Mouse (Mus musculus) midbrain, postnatal 0 days (tissue): ENCODE results near the gene Pkp4. TPM values are rescaled to one million over a fixed set of nuclear protein-coding genes. Genes with fewer than 3 reads are reported as not detected.

Experiments
- ATAC-seq: fragments of 200-750 bp; cut with Nextera tagmentation; 2 replicates; pipeline ENCODE4 v1.8.0; 2017; ENCODE audit warnings: moderate number of reproducible peaks, mild to moderate bottlenecking, moderate TSS enrichment, moderate library complexity; ENCODE audit not compliant: low FRiP score
- DNase-seq: peaks from one replicate; pipeline ENCODE4 v3.0.0-alpha.2; 2015; ENCODE audit warnings: low spot score
- H3K27ac ChIP-seq: fragments of 300-500 bp; sonication (generic); 2 replicates; pipeline ENCODE4 v1.5.1; 2014; ENCODE audit warnings: low read depth, mild to moderate bottlenecking, low read length, mixed read lengths
- H3K27me3 ChIP-seq: fragments of 300-500 bp; sonication (generic); 2 replicates; pipeline ENCODE4 v1.6.1; 2014; ENCODE audit warnings: low read length, control low read depth, mixed read lengths; ENCODE audit not compliant: insufficient read depth
- H3K36me3 ChIP-seq: fragments of 300-500 bp; sonication (generic); 2 replicates; pipeline ENCODE4 v1.6.1; 2014; ENCODE audit warnings: low read length, control low read depth, mixed read lengths; ENCODE audit not compliant: insufficient read depth
- H3K4me1 ChIP-seq: fragments of 300-500 bp; sonication (generic); 2 replicates; pipeline ENCODE4 v1.6.1; 2014; ENCODE audit warnings: mild to moderate bottlenecking, control low read depth, antibody characterized with exemption, low read length, mixed read lengths; ENCODE audit not compliant: insufficient read depth
- H3K4me2 ChIP-seq: fragments of 300-500 bp; sonication (generic); 2 replicates; pipeline ENCODE4 v1.6.1; 2014; ENCODE audit warnings: low read depth, mild to moderate bottlenecking, low read length, mixed read lengths; ENCODE audit not compliant: poor library complexity, severe bottlenecking
- H3K4me3 ChIP-seq: fragments of 300-500 bp; sonication (generic); 2 replicates; pipeline ENCODE4 v1.5.1; 2014; ENCODE audit warnings: low read depth, mild to moderate bottlenecking, low read length, moderate library complexity
- H3K9ac ChIP-seq: fragments of 300-500 bp; sonication (generic); replicated peaks from 2 replicates; pipeline ENCODE4 v1.6.1; 2014; ENCODE audit warnings: mild to moderate bottlenecking, low read length, moderate library complexity, mixed read lengths; ENCODE audit not compliant: poor library complexity, severe bottlenecking
- H3K9me3 ChIP-seq: fragments of 300-500 bp; sonication (generic); 2 replicates; pipeline ENCODE4 v1.6.1; 2016; ENCODE audit warnings: low read length, control low read depth
- CTCF ChIP-seq: IDR thresholded peaks from 2 replicates; pipeline ENCODE4 v1.5.1; 2016; ENCODE audit warnings: antibody characterized with exemption, mild to moderate bottlenecking
- WGBS: fragments of 180-500 bp; shearing (Covaris S2); extraction: QIAGEN DNeasy Blood & Tissue Kit; methylation state at CpG from one replicate; pipeline ENCODE4 v1.1.7; 2014; 5-methylcytosine and 5-hydroxymethylcytosine counted together
- polyA plus RNA-seq: library from polyadenylated mRNA; unstranded; fragments of >200 nt; fragmentation: Nextera tagmentation; extraction: Ambion mirVana; gene quantifications from 2 replicates; pipeline ENCODE4 v1.2.1, GENCODE M21; 2015
- total RNA-seq: library from RNA; depleted of rRNA; stranded (reverse); fragments of >200 nt; gene quantifications from 2 replicates; pipeline ENCODE4 v1.2.3, GENCODE M21; 2014

Gene Pkp4
- total and polyA plus RNA-seq, 2 experiments from 2014 or later, result 21.6 to 105 TPM

GRCm38 (mm10) chr2:59327946-59328345 lies 167.3 kb downstream of the Pkp4 start:
- no peak overlapping the region for H3K4me2 ChIP-seq
- H3K4me1 ChIP-seq, result no peaks in the 10 kb centered on the region
- H3K9me3 ChIP-seq, result no peaks in the 10 kb centered on the region
- TF ChIP-seq CTCF, result no peak
- H3K9ac ChIP-seq, result no peak overlapping the region
- DNase-seq, result no peak
- H3K27ac ChIP-seq, result no peak overlapping the region
- H3K27me3 ChIP-seq, result no peaks in the 10 kb centered on the region
- no peak for ATAC-seq
- H3K36me3 ChIP-seq, result no peaks in the 10 kb centered on the region
- 93% methylated on average over 5 of the region's 5 CpGs for WGBS
- H3K4me3 ChIP-seq, result no peak overlapping the region

- no peak overlapping the region for H3K4me2 ChIP-seq
- H3K36me3 ChIP-seq, result no peaks in the 10 kb centered on the region
- DNase-seq (no peak), ATAC-seq (no peak)
- no peak overlapping the region for H3K9ac ChIP-seq
- H3K4me1 ChIP-seq, result no peaks in the 10 kb centered on the region
- no peaks in the 10 kb centered on the region for H3K9me3 ChIP-seq
- 89% methylated on average over 9 of the region's 9 CpGs for WGBS
- H3K27ac ChIP-seq, result no peak overlapping the region
- H3K4me3 ChIP-seq, result no peak overlapping the region
- H3K27me3 ChIP-seq, result no peaks in the 10 kb centered on the region
- TF ChIP-seq CTCF, result no peak
Measured at GRCm38 (mm10) chr2:59331093-59331492, 170.4 kb downstream of the Pkp4 start.

- 50% methylated on average over 4 of the region's 4 CpGs for WGBS
- DNase-seq (no peak), ATAC-seq (no peak)
- H3K4me1 ChIP-seq, result no peaks in the 10 kb centered on the region
- H3K27me3 ChIP-seq, result no peaks in the 10 kb centered on the region
- no peaks in the 10 kb centered on the region for H3K36me3 ChIP-seq
- no peak overlapping the region for H3K4me2 ChIP-seq
- no peak overlapping the region for H3K4me3 ChIP-seq
- no peak for TF ChIP-seq CTCF
- no peak overlapping the region for H3K9ac ChIP-seq
- no peaks in the 10 kb centered on the region for H3K9me3 ChIP-seq
- H3K27ac ChIP-seq, result no peak overlapping the region
Measured at GRCm38 (mm10) chr2:59332523-59332922, 171.9 kb downstream of the Pkp4 start.

DNA sequence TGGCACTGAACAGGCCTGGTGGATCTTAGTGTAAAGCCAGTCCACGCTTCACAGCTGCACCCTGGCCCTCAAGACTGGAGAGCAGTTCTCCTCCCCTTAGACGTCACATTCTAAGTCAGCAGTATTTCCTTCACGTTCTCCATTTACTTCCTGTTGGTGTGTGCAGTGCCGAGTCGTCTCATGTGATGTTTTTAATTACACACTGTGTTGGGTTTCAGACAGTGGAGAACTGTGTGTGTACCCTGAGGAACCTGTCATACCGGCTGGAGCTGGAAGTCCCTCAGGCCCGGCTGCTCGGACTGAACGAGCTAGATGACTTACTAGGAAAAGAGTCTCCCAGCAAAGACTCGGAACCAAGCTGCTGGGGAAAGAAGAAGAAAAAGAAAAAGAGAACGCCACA lies 177.9 kb downstream of the Pkp4 start:
- ATAC-seq, result no peak
- no peak overlapping the region for H3K9ac ChIP-seq
- peaks cover 14% of the 10 kb centered on the region; the same call in 1 of the 2 replicates for H3K36me3 ChIP-seq
- no peak for DNase-seq
- no peak overlapping the region for H3K27ac ChIP-seq
- no peak overlapping the region for H3K4me3 ChIP-seq
- no peaks in the 10 kb centered on the region for H3K4me1 ChIP-seq
- no peaks in the 10 kb centered on the region for H3K27me3 ChIP-seq
- no peak for TF ChIP-seq CTCF
- no peaks in the 10 kb centered on the region for H3K9me3 ChIP-seq
- H3K4me2 ChIP-seq, result no peak overlapping the region
- 81% methylated on average over 11 of the region's 11 CpGs for WGBS

- Histone ChIP-seq H3K4me2 (no peak overlapping the region), H3K27ac (no peak overlapping the region), H3K4me3 (no peak overlapping the region), H3K9me3 (no peaks in the 10 kb centered on the region), H3K4me1 (no peaks in the 10 kb centered on the region), H3K9ac (no peak overlapping the region), H3K36me3 (peaks cover 14% of the 10 kb centered on the region; the same call in 1 of the 2 replicates), H3K27me3 (no peaks in the 10 kb centered on the region)
- no peak for TF ChIP-seq CTCF
- WGBS, result 89% methylated on average over 8 of the region's 8 CpGs
- DNase-seq (no peak), ATAC-seq (no peak)
Measured at GRCm38 (mm10) chr2:59338926-59339325, 178.3 kb downstream of the Pkp4 start.

DNA sequence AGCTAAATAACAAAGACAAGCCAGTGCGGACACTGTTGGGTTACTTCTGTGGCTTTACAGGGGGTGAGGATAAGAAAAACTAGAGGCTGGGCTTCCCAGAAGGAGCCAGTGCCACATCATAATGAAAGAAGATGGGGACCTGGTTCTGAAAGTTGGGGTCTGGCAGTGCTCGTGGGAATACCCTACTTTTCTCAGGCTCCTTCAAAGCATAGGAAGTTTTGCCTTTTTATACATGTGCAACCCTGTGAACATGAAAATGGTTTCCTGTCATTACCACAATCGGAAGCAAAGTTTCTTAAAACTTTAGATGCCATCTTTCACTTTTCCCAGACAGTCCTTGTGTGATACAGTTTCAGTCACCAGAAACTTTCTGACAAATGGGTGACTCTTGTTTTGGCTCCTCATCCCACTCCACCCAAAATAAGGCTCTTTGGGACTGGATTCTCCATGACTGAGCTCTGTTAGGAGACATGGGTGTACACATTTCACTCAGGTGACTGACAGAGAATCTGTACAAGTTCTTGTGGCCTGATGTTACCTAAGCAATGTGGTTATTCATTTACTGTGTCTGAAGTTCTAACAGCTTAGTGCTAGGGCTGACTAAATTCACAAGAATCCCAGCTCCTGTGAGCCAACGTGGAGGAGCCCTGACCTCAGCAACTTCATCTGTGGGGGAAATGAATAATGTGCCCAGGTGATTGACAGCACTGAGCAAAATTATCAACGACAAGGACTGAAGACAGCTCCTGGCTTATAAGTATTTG lies 179.3 kb downstream of the Pkp4 start:
- H3K27ac ChIP-seq, result no peak overlapping the region
- no peak overlapping the region for H3K4me2 ChIP-seq
- H3K4me3 ChIP-seq, result no peak overlapping the region
- TF ChIP-seq CTCF, result no peak
- no peak overlapping the region for H3K9ac ChIP-seq
- H3K36me3 ChIP-seq, result peaks cover 18% of the 10 kb centered on the region; the same call in 1 of the 2 replicates
- H3K27me3 ChIP-seq, result no peaks in the 10 kb centered on the region
- DNase-seq (no peak), ATAC-seq (no peak)
- no peaks in the 10 kb centered on the region for H3K9me3 ChIP-seq
- WGBS, result 86% methylated on average over 5 of the region's 5 CpGs
- H3K4me1 ChIP-seq, result no peaks in the 10 kb centered on the region
